Mouse (Mus musculus): ENCODE results near the gene Cfap157.

Gene Cfap157

GRCm38 (mm10) chr2:32779714-32780113, 4.5 kb downstream of the Cfap157 start:
- no peak for DNase-seq

GRCm38 (mm10) chr2:32779131-32779530, 5.1 kb downstream of the Cfap157 start:
- DNase-seq: peak; percentile 85

- DNase-seq: no peak
These were observed 6.1 kb downstream of the Cfap157 start for GRCm38 (mm10) chr2:32778081-32778480.

GRCm38 (mm10) chr2:32776192-32776591, 8.0 kb downstream of the Cfap157 start:
- no peak for DNase-seq

GRCm38 (mm10) chr2:32775359-32776074, 8.7 kb downstream of the Cfap157 start, which contains the start of the genes Ttc16 and Ptrh1:
Ttc16 (minus strand) TSS chr2:32775633.
Ptrh1 (plus strand) TSS chr2:32775786.
- peak; percentile 99 for DNase-seq

GRCm38 (mm10) chr2:32772626-32773279, 11.5 kb downstream of the Cfap157 start:
- DNase-seq: no peak

- DNase-seq: peak; percentile 51
These were observed 12.3 kb downstream of the Cfap157 start for GRCm38 (mm10) chr2:32771886-32772285.

- DNase-seq: no peak
These were observed 14.7 kb downstream of the Cfap157 start for GRCm38 (mm10) chr2:32769327-32770085.

GRCm38 (mm10) chr2:32768661-32769285, 15.5 kb downstream of the Cfap157 start:
- DNase-seq: peak; percentile 69

- peak; percentile 55 for DNase-seq
These were observed 17.0 kb downstream of the Cfap157 start for GRCm38 (mm10) chr2:32767241-32767640.

GRCm38 (mm10) chr2:32763353-32763752, 20.9 kb downstream of the Cfap157 start:
- DNase-seq: no peak

GRCm38 (mm10) chr2:32761859-32762258, 22.4 kb downstream of the Cfap157 start:
- DNase-seq: no peak

- DNase-seq: no peak
These were observed 22.9 kb downstream of the Cfap157 start for GRCm38 (mm10) chr2:32761361-32761760.

- no peak for DNase-seq
These were observed 25.2 kb downstream of the Cfap157 start for GRCm38 (mm10) chr2:32759001-32759400.

- peak; percentile 44 for DNase-seq
These were observed 25.7 kb downstream of the Cfap157 start for GRCm38 (mm10) chr2:32758503-32758902.

- peak; percentile 98 for DNase-seq
These were observed 27.0 kb downstream of the Cfap157 start, which contains the start of gene Tor2a for GRCm38 (mm10) chr2:32757056-32757845. Tor2a (plus strand) TSS chr2:32757234.

- DNase-seq: no peak
These were observed 27.6 kb downstream of the Cfap157 start for GRCm38 (mm10) chr2:32756674-32757055.

- no peak for DNase-seq
These were observed 32.0 kb downstream of the Cfap157 start for GRCm38 (mm10) chr2:32752181-32752580.

- DNase-seq: no peak
These were observed 32.6 kb downstream of the Cfap157 start for GRCm38 (mm10) chr2:32751665-32752033.

- peak; percentile 83 for DNase-seq
These were observed 33.2 kb downstream of the Cfap157 start for GRCm38 (mm10) chr2:32750887-32751664.

GRCm38 (mm10) chr2:32750199-32750598, 34.0 kb downstream of the Cfap157 start:
- DNase-seq: no peak

All from kidney, postnatal 10 days (tissue).